Mouse (Mus musculus): ENCODE measurements around the gene Fcgr4. TPM values are rescaled to one million over a fixed set of nuclear protein-coding genes. Genes with fewer than 3 reads are reported as not detected.

The Fcgr4 gene
- polyA plus RNA-seq, 1 experiment from 2014 or later: 0.18 TPM

DNA sequence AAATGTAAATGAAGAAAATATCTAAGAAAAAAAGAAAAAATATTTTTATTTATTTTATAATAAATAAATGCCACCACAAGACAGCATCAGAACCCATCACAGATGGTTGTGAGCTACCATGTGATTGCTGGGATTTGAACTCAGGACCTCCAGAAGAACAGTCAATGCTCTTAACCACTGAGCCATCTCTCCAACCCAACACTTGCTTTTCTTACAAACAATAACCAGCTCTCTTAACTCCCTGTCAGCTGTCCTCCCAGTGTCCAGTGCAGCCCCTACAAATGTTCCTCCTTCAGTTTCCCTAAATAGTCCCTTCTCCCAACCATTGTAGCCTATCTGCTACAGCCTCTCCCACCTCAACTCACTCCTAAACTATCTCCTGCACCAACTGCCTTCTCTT, 18.9 kb upstream of the Fcgr4 start:
- no peaks in the 10 kb centered on the region for H3K4me1 ChIP-seq (ENCODE audit: control insufficient read depth, insufficient read depth, low read length)
- no peak for DNase-seq (ENCODE audit: low spot score, missing footprints)
- H3K27ac ChIP-seq (ENCODE audit: low read depth, low read length): no peak overlapping the region
- no peak overlapping the region for H3K4me2 ChIP-seq
- no peak for ATAC-seq (ENCODE audit: low FRiP score)
- H3K27me3 ChIP-seq (ENCODE audit: control insufficient read depth, insufficient read depth, low read length): no peaks in the 10 kb centered on the region
- no peak overlapping the region for H3K9ac ChIP-seq (ENCODE audit: low read length)
- no peaks in the 10 kb centered on the region for H3K9me3 ChIP-seq (ENCODE audit: control insufficient read depth, low read length)
- H3K36me3 ChIP-seq (ENCODE audit: control insufficient read depth, insufficient read depth, low read length): no peaks in the 10 kb centered on the region
- no peak overlapping the region for H3K4me3 ChIP-seq (ENCODE audit: low read depth, low read length)

DNA sequence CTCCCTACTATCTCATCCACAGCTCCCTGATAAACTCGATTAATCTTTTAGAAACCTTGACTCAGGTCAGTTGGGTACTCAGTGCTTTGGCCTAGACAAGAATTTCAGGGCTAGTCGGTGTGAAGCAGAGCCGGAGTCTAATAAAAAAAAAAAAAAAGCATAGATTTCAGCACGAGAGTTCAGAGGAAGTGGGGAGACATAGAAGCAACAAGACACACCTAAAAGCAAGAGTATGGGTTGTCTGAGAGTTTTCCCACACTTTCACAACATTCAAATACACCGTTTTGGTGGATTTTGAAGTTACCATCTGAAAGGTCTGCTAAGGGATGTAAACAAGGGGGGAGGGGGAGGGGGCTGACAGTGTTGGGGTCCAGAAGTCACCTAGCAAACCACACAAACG, 13.6 kb upstream of the Fcgr4 start:
- no peaks in the 10 kb centered on the region for H3K36me3 ChIP-seq (ENCODE audit: control insufficient read depth, insufficient read depth, low read length)
- no peaks in the 10 kb centered on the region for H3K27me3 ChIP-seq (ENCODE audit: control insufficient read depth, insufficient read depth, low read length)
- no peak overlapping the region for H3K27ac ChIP-seq (ENCODE audit: low read depth, low read length)
- ATAC-seq (ENCODE audit: low FRiP score) (no peak), DNase-seq (ENCODE audit: low spot score, missing footprints) (no peak)
- H3K4me3 ChIP-seq (ENCODE audit: low read depth, low read length): no peak overlapping the region
- H3K4me2 ChIP-seq: no peak overlapping the region
- H3K9ac ChIP-seq (ENCODE audit: low read length): no peak overlapping the region
- no peaks in the 10 kb centered on the region for H3K4me1 ChIP-seq (ENCODE audit: control insufficient read depth, insufficient read depth, low read length)
- H3K9me3 ChIP-seq (ENCODE audit: control insufficient read depth, low read length): no peaks in the 10 kb centered on the region; the same call in 1 of the 2 replicates
- 66% methylated on average over 6 of the region's 6 CpGs for WGBS

DNA sequence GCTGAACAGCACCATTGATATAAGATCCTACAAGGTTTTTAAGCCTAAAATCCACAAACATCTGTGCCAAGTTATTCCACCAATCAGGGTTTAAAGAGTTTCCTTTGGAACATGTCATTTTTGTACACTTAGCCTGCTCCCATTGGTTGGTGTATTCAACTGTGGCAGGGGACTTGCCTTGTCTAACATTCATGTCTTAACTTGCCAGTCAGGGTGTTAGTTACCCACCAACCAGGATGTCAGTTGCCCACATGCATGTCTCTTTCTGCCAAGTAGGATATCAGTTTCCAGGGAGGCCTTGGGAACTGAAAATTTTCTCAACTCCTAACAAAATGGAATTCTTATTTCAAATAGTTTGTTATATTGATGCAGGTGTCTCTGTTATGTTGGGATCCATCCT, 13.1 kb upstream of the Fcgr4 start:
- H3K4me3 ChIP-seq (ENCODE audit: low read depth, low read length): no peak overlapping the region

DNA sequence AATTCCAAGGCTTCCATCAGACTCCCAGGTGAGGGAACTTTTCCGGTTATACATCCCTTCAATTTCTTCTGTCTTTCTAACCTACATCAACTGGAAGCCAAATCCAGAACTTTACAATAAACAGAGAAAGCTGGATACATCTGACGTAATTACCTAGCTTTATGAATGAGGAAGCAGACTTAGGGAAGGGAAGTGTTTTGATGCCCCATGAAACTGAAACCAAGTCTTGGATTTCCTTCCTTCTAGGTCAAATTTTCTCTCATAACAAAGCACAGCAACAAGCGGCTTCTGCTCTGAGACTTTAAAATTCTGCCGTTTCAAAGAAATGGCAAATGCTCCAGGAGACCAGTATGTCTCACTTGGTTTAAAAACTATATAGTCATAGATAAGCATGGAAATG, 12.4 kb upstream of the Fcgr4 start:
- Histone ChIP-seq H3K4me2 (no peak overlapping the region), H3K4me3 (ENCODE audit: low read depth, low read length) (no peak overlapping the region), H3K9ac (ENCODE audit: low read length) (no peak overlapping the region), H3K36me3 (ENCODE audit: control insufficient read depth, insufficient read depth, low read length) (no peaks in the 10 kb centered on the region), H3K27ac (ENCODE audit: low read depth, low read length) (no peak overlapping the region), H3K9me3 (ENCODE audit: control insufficient read depth, low read length) (no peaks in the 10 kb centered on the region; the same call in 1 of the 2 replicates), H3K4me1 (ENCODE audit: control insufficient read depth, insufficient read depth, low read length) (no peaks in the 10 kb centered on the region), H3K27me3 (ENCODE audit: control insufficient read depth, insufficient read depth, low read length) (no peaks in the 10 kb centered on the region)
- ATAC-seq (ENCODE audit: low FRiP score) (no peak), DNase-seq (ENCODE audit: low spot score, missing footprints) (no peak)
- 91% methylated on average over 4 of the region's 4 CpGs for WGBS

More for the DNA sequence above, 13.1 kb upstream of the Fcgr4 start:
- no peak overlapping the region for H3K4me2 ChIP-seq
- no peaks in the 10 kb centered on the region for H3K27me3 ChIP-seq (ENCODE audit: control insufficient read depth, insufficient read depth, low read length)
- no peaks in the 10 kb centered on the region for H3K36me3 ChIP-seq (ENCODE audit: control insufficient read depth, insufficient read depth, low read length)
- H3K4me1 ChIP-seq (ENCODE audit: control insufficient read depth, insufficient read depth, low read length): no peaks in the 10 kb centered on the region
- no peak overlapping the region for H3K27ac ChIP-seq (ENCODE audit: low read depth, low read length)
- H3K9me3 ChIP-seq (ENCODE audit: control insufficient read depth, low read length): no peaks in the 10 kb centered on the region; the same call in 1 of the 2 replicates
- ATAC-seq (ENCODE audit: low FRiP score) (no peak), DNase-seq (ENCODE audit: low spot score, missing footprints) (no peak)
- H3K9ac ChIP-seq (ENCODE audit: low read length): no peak overlapping the region

DNA sequence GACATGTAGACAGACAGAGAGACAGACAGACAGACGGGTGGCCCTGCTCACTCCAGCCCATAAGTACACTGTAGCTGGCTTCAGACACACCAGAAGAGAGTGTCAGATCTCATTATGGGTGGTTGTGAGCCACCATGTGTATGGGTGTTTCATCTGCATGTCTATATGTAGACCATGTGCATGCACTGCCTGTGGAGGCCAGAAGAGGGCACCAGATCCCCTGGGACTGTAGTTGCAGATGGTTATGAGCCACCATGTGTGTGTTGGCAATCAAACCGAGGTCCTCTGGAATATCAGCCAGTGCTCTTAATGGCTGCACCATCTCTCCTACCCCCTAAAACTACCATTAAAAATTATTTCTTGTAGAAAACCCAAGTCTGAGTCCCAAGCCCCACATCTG, 11.8 kb upstream of the Fcgr4 start:
- Histone ChIP-seq H3K4me3 (ENCODE audit: low read depth, low read length) (no peak overlapping the region), H3K9ac (ENCODE audit: low read length) (no peak overlapping the region), H3K4me1 (ENCODE audit: control insufficient read depth, insufficient read depth, low read length) (no peaks in the 10 kb centered on the region), H3K27me3 (ENCODE audit: control insufficient read depth, insufficient read depth, low read length) (no peaks in the 10 kb centered on the region), H3K4me2 (no peak overlapping the region), H3K36me3 (ENCODE audit: control insufficient read depth, insufficient read depth, low read length) (no peaks in the 10 kb centered on the region), H3K9me3 (ENCODE audit: control insufficient read depth, low read length) (no peaks in the 10 kb centered on the region; the same call in 1 of the 2 replicates), H3K27ac (ENCODE audit: low read depth, low read length) (no peak overlapping the region)
- no peak for DNase-seq (ENCODE audit: low spot score, missing footprints)
- WGBS: 87% methylated on average over 2 of the region's 2 CpGs
- no peak for ATAC-seq (ENCODE audit: low FRiP score)

DNA sequence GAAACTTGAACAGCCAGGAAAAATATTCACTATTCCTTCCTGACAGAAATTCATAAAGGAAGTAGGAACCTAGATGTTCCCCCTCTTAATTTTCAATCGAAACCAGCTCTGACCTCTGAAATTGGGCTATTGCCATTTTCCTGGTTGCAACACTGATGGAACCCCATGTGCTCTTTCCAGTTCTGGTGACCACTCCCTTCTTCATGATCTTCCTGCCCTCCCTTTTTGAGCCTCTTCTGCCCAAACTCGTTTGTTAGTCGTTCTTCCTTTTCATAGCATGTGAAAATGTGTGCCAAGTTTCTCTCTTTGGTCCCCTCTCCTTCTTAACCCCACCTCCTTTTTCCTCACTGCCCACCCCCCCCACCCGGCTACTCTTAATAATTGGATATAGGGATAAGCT, 7.0 kb upstream of the Fcgr4 start:
- 79% methylated on average over 4 of the region's 4 CpGs for WGBS
- no peak for ATAC-seq (ENCODE audit: low FRiP score)
- H3K9me3 ChIP-seq (ENCODE audit: control insufficient read depth, low read length): no peaks in the 10 kb centered on the region; the same call in 1 of the 2 replicates
- no peaks in the 10 kb centered on the region for H3K27me3 ChIP-seq (ENCODE audit: control insufficient read depth, insufficient read depth, low read length)
- H3K4me2 ChIP-seq: no peak overlapping the region
- H3K9ac ChIP-seq (ENCODE audit: low read length): no peak overlapping the region
- no peak overlapping the region for H3K27ac ChIP-seq (ENCODE audit: low read depth, low read length)
- no peak overlapping the region for H3K4me3 ChIP-seq (ENCODE audit: low read depth, low read length)
- no peaks in the 10 kb centered on the region for H3K36me3 ChIP-seq (ENCODE audit: control insufficient read depth, insufficient read depth, low read length)
- no peaks in the 10 kb centered on the region for H3K4me1 ChIP-seq (ENCODE audit: control insufficient read depth, insufficient read depth, low read length)
- no peak for DNase-seq (ENCODE audit: low spot score, missing footprints)

DNA sequence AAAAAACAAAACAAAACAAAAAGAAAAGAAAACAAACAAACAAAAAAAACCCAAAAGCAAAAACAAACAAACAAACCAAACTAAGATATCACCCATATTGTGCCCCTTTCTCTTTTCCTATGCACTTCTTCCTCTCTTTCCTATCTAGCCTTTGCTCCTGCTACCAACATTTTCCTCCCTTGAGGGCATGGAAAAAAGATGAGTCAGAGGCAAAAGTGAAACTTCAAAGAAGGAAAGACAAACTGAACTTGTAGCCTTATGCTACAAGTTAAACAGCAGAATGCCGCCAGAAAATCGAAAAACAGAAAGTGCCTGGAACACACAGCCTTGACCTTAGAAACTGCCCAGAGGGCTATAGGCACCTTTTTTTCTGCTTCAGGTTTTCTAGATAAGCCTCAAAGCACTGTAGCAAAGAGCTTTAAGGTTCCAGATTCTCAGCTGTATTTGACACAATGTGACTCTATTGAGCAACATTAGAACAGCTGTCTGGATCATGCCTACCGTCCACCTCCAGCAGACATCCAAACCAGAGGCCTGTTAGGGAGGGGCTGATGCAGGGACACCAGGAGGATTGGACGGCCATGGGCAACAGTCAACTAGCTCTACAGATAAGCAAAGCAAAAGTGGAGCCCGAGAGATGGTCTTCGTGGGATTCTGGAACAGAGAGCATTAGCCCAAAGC, 1.9 kb upstream of the Fcgr4 start:
- Histone ChIP-seq H3K4me2 (no peak overlapping the region), H3K4me1 (ENCODE audit: control insufficient read depth, insufficient read depth, low read length) (no peaks in the 10 kb centered on the region), H3K27me3 (ENCODE audit: control insufficient read depth, insufficient read depth, low read length) (no peaks in the 10 kb centered on the region), H3K27ac (ENCODE audit: low read depth, low read length) (no peak overlapping the region), H3K36me3 (ENCODE audit: control insufficient read depth, insufficient read depth, low read length) (no peaks in the 10 kb centered on the region), H3K9ac (ENCODE audit: low read length) (no peak overlapping the region), H3K4me3 (ENCODE audit: low read depth, low read length) (no peak overlapping the region), H3K9me3 (ENCODE audit: control insufficient read depth, low read length) (no peaks in the 10 kb centered on the region)
- 84% methylated on average over 6 of the region's 6 CpGs for WGBS
- DNase-seq (ENCODE audit: low spot score, missing footprints) (no peak), ATAC-seq (ENCODE audit: low FRiP score) (no peak)

DNA sequence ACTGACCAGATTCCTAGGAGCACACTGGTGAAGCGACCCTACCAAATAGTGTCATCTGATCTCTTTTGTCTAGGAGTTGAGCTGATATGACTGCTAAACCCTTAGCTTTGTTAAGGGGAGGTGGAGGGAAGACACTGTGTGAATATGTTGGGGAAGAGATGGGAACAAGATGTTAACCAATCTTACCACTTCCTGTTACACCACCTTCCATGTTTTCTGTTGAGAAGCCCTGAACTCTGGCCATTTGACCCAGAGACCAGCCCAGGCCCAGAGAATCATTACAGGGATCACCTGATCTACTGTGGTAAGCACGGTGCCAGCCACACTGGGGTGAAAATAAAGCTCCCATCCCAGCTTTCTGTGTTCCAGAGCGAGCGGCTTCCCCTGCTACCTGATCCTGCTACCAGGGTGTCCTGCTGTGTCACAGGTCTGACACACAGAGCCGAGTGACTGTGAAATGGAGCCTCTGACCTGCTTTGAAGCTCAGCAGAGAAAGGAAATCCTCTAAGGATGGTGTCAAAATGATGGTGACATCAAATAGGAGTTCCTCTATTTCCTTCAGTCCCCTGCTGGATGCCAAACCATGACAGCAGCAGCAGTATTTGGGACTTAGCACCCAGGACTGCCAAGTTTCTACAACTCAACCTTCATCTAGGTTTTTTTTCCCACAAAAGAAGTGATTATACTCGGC, 1.1 kb upstream of the Fcgr4 start:
- no peaks in the 10 kb centered on the region for H3K27me3 ChIP-seq (ENCODE audit: control insufficient read depth, insufficient read depth, low read length)
- no peaks in the 10 kb centered on the region for H3K4me1 ChIP-seq (ENCODE audit: control insufficient read depth, insufficient read depth, low read length)
- no peak overlapping the region for H3K4me2 ChIP-seq
- WGBS: 50% methylated on average over 6 of the region's 6 CpGs
- H3K4me3 ChIP-seq (ENCODE audit: low read depth, low read length): no peak overlapping the region
- no peak overlapping the region for H3K9ac ChIP-seq (ENCODE audit: low read length)
- DNase-seq (ENCODE audit: low spot score, missing footprints): no peak
- no peaks in the 10 kb centered on the region for H3K9me3 ChIP-seq (ENCODE audit: control insufficient read depth, low read length)
- no peak overlapping the region for H3K27ac ChIP-seq (ENCODE audit: low read depth, low read length)
- H3K36me3 ChIP-seq (ENCODE audit: control insufficient read depth, insufficient read depth, low read length): no peaks in the 10 kb centered on the region
- no peak for ATAC-seq (ENCODE audit: low FRiP score)

DNA sequence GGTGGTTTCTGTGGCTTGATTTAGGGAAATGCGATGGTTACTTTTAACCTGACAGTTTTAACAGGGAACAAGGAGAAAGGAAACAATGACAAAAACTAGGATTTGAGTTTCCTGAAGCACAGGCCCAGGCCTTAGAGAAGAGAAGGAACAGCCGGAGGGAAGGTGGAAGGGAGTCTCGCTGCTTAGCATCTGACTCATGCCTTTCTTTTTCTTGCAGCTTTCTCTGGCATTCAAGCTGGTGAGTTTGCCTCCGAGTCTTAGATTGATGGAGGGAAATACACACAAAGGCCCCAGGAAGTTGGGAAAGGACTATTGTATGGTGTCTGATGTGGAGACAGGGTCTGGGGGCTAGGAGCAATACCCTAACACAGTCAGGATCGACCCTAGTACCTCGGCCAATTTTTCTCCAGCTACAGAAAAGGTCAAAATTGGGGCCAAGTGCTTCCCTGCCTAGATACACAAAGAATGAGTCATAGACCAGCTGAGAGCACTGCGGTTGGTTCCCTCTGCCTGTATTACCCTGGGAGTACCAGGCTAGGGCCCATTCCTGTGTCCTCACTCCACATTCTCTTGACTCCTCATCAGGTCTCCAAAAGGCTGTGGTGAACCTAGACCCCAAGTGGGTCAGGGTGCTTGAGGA, 711 bp downstream of the Fcgr4 start:
- H3K4me2 ChIP-seq: no peak overlapping the region
- ATAC-seq (ENCODE audit: low FRiP score): no peak
- H3K36me3 ChIP-seq (ENCODE audit: control insufficient read depth, insufficient read depth, low read length): no peaks in the 10 kb centered on the region
- H3K4me1 ChIP-seq (ENCODE audit: control insufficient read depth, insufficient read depth, low read length): no peaks in the 10 kb centered on the region
- H3K9me3 ChIP-seq (ENCODE audit: control insufficient read depth, low read length): no peaks in the 10 kb centered on the region
- H3K27me3 ChIP-seq (ENCODE audit: control insufficient read depth, insufficient read depth, low read length): no peaks in the 10 kb centered on the region
- DNase-seq (ENCODE audit: low spot score, missing footprints): no peak
- WGBS: 78% methylated on average over 7 of the region's 7 CpGs
- H3K27ac ChIP-seq (ENCODE audit: low read depth, low read length): no peak overlapping the region
- no peak overlapping the region for H3K9ac ChIP-seq (ENCODE audit: low read length)
- H3K4me3 ChIP-seq (ENCODE audit: low read depth, low read length): no peak overlapping the region

Measured in midbrain, embryonic 11.5 days (tissue).